Mouse (Mus musculus) stomach, embryonic 15.5 days (tissue): ENCODE measurements around the gene Slc6a5. TPM values are rescaled to one million over a fixed set of nuclear protein-coding genes. Genes with fewer than 3 reads are reported as not detected.
"Not testable (repeated sequence)": the region's sequence is repeated elsewhere in the genome, so short reads cannot be mapped to it uniquely, and the experiment has no call there.

Source experiments
- ATAC-seq: fragments of 200-750 bp; cut with Nextera tagmentation; 2 replicates; pipeline ENCODE4 v1.8.0; 2017; ENCODE audit warnings: low read depth, moderate number of reproducible peaks, moderate TSS enrichment; ENCODE audit not compliant: insufficient read depth, low FRiP score
- H3K27ac ChIP-seq: fragments of 300-500 bp; sonication (generic); 2 replicates; pipeline ENCODE4 v1.5.1; 2015; ENCODE audit warnings: mild to moderate bottlenecking, inconsistent platforms
- H3K27me3 ChIP-seq: fragments of 300-500 bp; sonication (generic); replicated peaks from 2 replicates; pipeline ENCODE4 v1.6.1; 2015; ENCODE audit warnings: inconsistent platforms
- H3K36me3 ChIP-seq: fragments of 300-500 bp; sonication (generic); 2 replicates; pipeline ENCODE4 v1.6.1; 2015; ENCODE audit warnings: inconsistent platforms
- H3K4me1 ChIP-seq: fragments of 300-500 bp; sonication (generic); 2 replicates; pipeline ENCODE4 v1.6.1; 2015; ENCODE audit warnings: inconsistent platforms
- H3K4me2 ChIP-seq: fragments of 300-500 bp; sonication (generic); 2 replicates; pipeline ENCODE4 v1.6.1; 2015; ENCODE audit warnings: mild to moderate bottlenecking, inconsistent platforms
- H3K4me3 ChIP-seq: fragments of 300-500 bp; sonication (generic); replicated peaks from 2 replicates; pipeline ENCODE4 v1.5.1; 2015; ENCODE audit warnings: inconsistent platforms
- H3K9ac ChIP-seq: fragments of 300-500 bp; sonication (generic); 2 replicates; pipeline ENCODE4 v1.6.1; 2015; ENCODE audit warnings: inconsistent platforms
- H3K9me3 ChIP-seq: fragments of 300-500 bp; sonication (generic); 2 replicates; pipeline ENCODE4 v1.6.1; 2016; ENCODE audit warnings: inconsistent platforms
- WGBS: fragments of 180-500 bp; shearing (Covaris S2); methylation state at CpG from one replicate; pipeline ENCODE4 v1.1.7; 2015; 5-methylcytosine and 5-hydroxymethylcytosine counted together
- polyA plus RNA-seq: library from polyadenylated mRNA; unstranded; fragments of >200 nt; fragmentation: Nextera tagmentation; extraction: Ambion mirVana; gene quantifications from 2 replicates; pipeline ENCODE4 v1.2.1, GENCODE M21; 2015

The Slc6a5 gene
- polyA plus RNA-seq, 1 experiment from 2014 or later: 0.01 TPM

DNA sequence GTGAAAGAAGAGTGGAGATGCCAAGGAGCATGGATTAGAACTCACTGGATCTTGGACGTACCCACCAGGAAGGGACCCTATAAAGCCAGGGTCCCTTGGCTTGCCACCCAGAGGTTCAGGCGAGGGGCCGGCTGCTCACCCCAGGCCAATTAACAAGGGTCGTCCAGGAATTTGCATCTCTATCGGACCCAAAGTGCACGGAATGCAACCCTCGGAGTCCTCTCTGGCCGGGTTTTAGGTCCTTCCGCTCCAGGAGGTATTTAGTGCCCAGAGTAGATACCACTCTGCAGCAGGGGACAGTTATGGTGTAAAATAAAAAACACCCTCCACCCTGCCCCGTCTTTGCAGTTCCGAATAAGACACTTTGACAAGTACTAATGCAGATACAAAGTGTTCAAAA is 5.5 kb downstream of the Slc6a5 start:
- Histone ChIP-seq H3K27ac (no peak overlapping the region), H3K27me3 (peaks cover 74% of the 10 kb centered on the region), H3K36me3 (no peaks in the 10 kb centered on the region), H3K9ac (no peak overlapping the region), H3K4me3 (no peak overlapping the region), H3K4me2 (no peak overlapping the region), H3K4me1 (no peaks in the 10 kb centered on the region), H3K9me3 (no peaks in the 10 kb centered on the region)
- no peak for ATAC-seq
- 2% methylated on average over 11 of the region's 11 CpGs for WGBS

DNA sequence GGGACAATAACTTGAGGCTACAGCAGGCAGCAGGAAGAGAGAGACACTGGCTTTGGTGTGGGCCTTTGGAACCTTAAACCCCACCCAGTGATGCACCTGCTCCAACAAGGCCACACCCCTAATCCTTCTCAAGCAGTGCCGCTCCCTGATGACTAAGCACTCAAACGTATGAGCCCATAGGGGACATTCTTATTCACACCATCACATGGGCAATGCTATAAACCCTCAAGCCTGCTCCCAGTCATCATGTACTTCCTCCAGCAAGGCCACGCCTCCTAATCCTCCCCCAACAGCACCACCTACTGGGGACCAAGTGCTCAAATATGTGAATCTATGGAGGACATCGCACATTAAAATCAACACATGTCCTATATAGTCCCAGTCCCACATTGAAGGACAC is 9.5 kb downstream of the Slc6a5 start:
- H3K27ac ChIP-seq: no peak overlapping the region
- H3K27me3 ChIP-seq: peaks cover 36% of the 10 kb centered on the region
- ATAC-seq: no peak
- no peaks in the 10 kb centered on the region for H3K9me3 ChIP-seq
- no peak overlapping the region for H3K9ac ChIP-seq
- WGBS: 86% methylated on average over 4 of the region's 4 CpGs
- H3K4me1 ChIP-seq: no peaks in the 10 kb centered on the region
- H3K36me3 ChIP-seq: no peaks in the 10 kb centered on the region
- H3K4me2 ChIP-seq: no peak overlapping the region
- no peak overlapping the region for H3K4me3 ChIP-seq

DNA sequence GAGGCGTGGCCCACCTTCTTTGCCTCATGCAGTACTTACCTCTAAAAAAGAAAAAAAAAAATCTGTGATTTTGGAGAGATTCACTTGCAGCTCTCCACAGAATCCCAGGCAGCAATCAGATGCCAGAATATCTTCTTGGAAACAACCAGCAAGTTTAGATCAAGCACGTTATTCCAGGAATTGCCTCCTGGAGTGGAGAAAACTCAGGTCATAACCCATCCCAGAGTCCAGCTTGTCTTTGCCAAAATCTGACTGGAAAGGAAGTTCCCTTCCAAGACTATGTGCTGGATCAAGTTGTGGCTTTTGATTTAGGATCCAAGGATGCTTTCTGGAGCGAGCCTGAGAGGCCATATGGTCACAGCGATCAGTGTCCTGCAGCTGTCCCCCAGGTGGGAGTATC is 10.8 kb downstream of the Slc6a5 start:
- H3K4me2 ChIP-seq: no peak overlapping the region
- no peak overlapping the region for H3K27ac ChIP-seq
- H3K4me1 ChIP-seq: no peaks in the 10 kb centered on the region
- peaks cover 23% of the 10 kb centered on the region for H3K27me3 ChIP-seq
- H3K9me3 ChIP-seq: no peaks in the 10 kb centered on the region
- ATAC-seq: no peak
- H3K9ac ChIP-seq: no peak overlapping the region
- H3K4me3 ChIP-seq: no peak overlapping the region
- no peaks in the 10 kb centered on the region for H3K36me3 ChIP-seq
- 64% methylated on average over 4 of the region's 4 CpGs for WGBS

DNA sequence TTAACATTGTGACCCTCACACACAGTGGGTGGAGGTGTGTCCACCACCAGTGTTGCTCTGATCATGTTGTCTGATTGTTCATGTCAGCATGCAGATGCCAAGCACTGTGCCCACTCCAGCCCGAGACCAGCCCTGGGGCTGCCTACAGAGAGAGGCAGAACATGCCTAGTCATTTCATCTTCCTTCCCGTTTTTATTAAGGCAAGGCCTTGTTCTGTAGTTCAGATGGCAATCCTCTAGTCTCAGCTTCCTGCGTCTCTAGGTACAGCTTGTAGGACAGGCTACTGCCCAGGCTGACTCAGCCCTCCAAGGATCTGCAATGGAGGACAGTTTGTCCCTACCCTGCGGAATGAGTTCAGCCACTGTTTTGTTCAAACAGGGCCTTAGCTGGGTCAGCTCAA is 13.0 kb downstream of the Slc6a5 start:
- ATAC-seq: no peak; the same call in 1 of the 2 replicates
- Histone ChIP-seq H3K4me2 (no peak overlapping the region), H3K36me3 (no peaks in the 10 kb centered on the region), H3K27ac (no peak overlapping the region), H3K9me3 (no peaks in the 10 kb centered on the region), H3K4me1 (no peaks in the 10 kb centered on the region), H3K27me3 (peaks cover 2% of the 10 kb centered on the region; the same call in 1 of the 2 replicates), H3K9ac (no peak overlapping the region), H3K4me3 (no peak overlapping the region)
- WGBS: 52% methylated on average over 4 of the region's 4 CpGs

DNA sequence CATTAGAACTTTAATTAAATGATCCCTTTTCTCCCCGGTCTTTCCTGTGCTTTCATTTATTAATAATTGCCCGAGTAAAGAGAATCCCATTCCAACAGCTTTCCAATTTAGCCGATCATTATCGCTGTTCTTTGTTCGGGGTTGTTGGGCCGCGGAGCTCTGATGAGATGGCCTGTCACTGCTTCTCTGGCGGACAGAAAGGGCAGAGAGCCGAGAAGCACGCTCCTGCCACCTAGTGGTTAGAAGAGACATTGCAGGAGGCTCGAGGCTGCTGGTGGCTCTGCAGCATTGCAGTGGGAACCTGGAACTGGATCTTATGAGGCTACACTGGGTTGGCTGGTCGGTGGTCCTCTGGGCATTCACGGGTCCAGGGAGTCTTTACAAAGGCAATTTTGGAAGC is 13.4 kb downstream of the Slc6a5 start:
- Histone ChIP-seq H3K9ac (no peak overlapping the region), H3K27ac (no peak overlapping the region), H3K4me2 (no peak overlapping the region), H3K36me3 (no peaks in the 10 kb centered on the region), H3K9me3 (no peaks in the 10 kb centered on the region), H3K4me3 (no peak overlapping the region), H3K4me1 (no peaks in the 10 kb centered on the region), H3K27me3 (no peaks in the 10 kb centered on the region)
- ATAC-seq: peak; percentile 48; the same call in 1 of the 2 replicates
- WGBS: under 1% methylated on average over 13 of the region's 13 CpGs

DNA sequence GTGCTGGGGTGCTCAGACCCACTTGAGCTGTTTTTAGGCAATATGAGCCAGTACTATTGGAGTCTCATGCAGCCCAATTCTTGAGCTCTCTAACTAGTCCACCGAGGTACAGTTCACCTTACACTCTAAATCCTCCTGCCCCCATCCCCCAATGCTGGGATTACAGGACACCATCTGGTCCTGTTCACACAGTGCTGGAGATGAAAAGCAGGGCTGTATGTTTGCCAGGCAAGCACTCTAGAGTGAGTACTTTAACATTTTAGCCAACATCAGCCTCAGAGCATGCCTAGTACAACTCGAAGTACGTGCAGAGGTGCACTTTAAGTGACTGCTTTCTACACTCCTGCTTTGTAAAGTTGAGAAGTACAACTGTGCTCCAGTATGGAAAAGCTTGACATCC is 18.6 kb downstream of the Slc6a5 start:
- no peak overlapping the region for H3K27ac ChIP-seq
- peak; percentile 67 for ATAC-seq
- no peak overlapping the region for H3K4me3 ChIP-seq
- H3K9ac ChIP-seq: no peak overlapping the region
- H3K36me3 ChIP-seq: no peaks in the 10 kb centered on the region
- H3K4me1 ChIP-seq: no peaks in the 10 kb centered on the region
- WGBS: 45% methylated on average over 3 of the region's 3 CpGs
- no peak overlapping the region for H3K4me2 ChIP-seq
- H3K27me3 ChIP-seq: no peaks in the 10 kb centered on the region
- no peaks in the 10 kb centered on the region for H3K9me3 ChIP-seq

DNA sequence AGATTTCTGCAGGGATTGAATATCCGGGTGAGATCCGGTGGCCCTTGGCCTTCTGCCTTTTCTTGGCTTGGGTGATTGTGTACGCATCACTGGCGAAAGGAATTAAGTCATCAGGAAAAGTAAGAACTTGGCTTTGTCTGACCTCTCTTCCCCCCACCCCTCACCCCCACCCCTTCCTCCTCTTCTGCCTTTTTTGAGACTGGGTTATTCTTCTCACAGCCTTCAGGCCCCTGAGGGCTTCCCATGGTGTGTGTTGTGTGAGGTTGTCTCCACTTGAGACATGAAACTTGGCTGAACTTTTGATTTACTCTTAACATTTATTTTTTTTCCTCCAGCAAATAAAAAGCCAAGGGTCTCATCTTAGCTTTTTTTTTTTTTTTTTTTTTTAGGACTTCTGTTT is 20.1 kb downstream of the Slc6a5 start:
- H3K4me3 ChIP-seq: no peak overlapping the region
- H3K4me1 ChIP-seq: no peaks in the 10 kb centered on the region
- H3K4me2 ChIP-seq: no peak overlapping the region
- no peaks in the 10 kb centered on the region for H3K36me3 ChIP-seq
- H3K9ac ChIP-seq: no peak overlapping the region
- no peak overlapping the region for H3K27ac ChIP-seq
- WGBS: 61% methylated on average over 4 of the region's 4 CpGs
- H3K9me3 ChIP-seq: no peaks in the 10 kb centered on the region
- ATAC-seq: no peak
- no peaks in the 10 kb centered on the region for H3K27me3 ChIP-seq

DNA sequence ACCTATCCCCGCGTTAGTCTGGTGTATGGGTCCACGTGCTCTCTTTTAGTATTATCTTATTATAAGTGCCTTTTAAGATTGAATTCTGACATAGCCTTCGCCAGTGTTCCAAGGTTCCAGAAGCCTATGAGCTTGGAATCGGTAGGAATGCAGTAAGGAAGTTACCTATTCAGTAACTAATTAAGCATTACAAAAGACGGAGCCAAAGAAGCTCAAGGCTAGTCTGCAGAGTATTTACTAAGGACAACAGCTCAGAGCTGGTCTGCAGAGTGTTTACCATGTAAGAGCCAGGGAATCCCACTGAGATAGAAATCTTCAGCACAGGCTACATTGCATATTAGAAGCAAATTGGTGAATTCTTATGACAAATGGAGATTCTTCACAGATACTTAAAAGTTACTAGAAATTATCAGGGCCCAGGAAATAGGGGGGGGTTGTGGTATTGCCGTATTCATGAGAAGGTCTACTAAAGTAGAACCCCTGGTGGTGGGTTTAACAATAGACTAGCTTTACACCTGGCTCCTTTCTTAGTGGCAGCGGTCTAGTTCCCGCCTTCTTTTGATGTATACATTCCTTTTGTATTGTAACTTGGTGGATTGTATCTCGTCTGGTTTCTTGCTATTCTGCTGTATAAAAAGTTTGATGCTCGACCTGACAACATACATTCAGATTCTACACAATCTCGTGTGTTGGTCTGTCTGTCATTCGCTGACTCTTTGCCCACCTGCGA is 23.6 kb downstream of the Slc6a5 start:
- not testable (repeated sequence) for H3K27ac ChIP-seq, H3K36me3 ChIP-seq, H3K27me3 ChIP-seq, H3K9me3 ChIP-seq, H3K4me3 ChIP-seq, H3K4me2 ChIP-seq, ATAC-seq, H3K9ac ChIP-seq, H3K4me1 ChIP-seq
- WGBS: 80% methylated on average over 14 of the region's 14 CpGs

DNA sequence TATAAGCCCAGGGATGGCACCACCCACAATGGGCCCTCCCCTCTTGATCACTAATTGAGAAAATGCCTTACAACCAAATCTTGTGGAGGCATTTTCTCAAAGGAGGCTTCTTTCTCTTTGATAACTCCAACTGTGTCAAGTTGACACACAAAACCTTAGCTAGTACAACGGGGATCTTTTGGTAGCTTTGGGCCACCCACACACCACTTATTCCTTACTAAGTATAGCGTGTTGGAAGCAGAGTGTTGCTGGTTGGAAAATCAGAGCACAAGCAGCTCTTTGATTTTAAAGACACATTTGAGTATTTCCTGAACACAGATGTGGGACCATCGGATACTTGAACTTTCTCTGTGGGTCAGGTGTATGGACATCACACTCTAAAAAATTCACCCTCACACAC is 26.9 kb downstream of the Slc6a5 start:
- ATAC-seq: no peak
- no peaks in the 10 kb centered on the region for H3K27me3 ChIP-seq
- H3K9me3 ChIP-seq: no peaks in the 10 kb centered on the region
- 79% methylated on average over 3 of the region's 3 CpGs for WGBS
- H3K4me1 ChIP-seq: no peaks in the 10 kb centered on the region
- no peak overlapping the region for H3K9ac ChIP-seq
- no peaks in the 10 kb centered on the region for H3K36me3 ChIP-seq
- no peak overlapping the region for H3K4me3 ChIP-seq
- H3K4me2 ChIP-seq: no peak overlapping the region
- H3K27ac ChIP-seq: no peak overlapping the region

DNA sequence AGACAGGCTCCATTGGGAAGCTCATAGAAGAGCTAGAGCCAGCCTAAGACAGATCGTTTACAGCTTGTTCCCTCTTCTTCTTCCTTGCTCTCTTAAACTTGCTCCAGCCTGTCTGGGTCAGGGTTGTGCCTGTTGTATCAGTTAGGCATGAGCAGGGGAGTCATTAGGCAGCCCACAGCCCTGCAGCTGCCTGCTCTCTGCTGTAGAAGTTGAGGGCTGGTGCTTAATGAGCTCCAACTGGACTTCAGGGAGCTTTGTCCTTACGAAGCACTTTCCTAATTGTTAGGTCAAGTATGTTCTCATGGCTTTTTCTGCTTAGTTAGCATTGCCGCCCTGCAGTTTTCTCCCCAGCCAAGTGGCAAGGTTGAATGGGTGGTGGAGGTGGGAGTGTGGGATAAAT is 32.1 kb downstream of the Slc6a5 start:
- Histone ChIP-seq H3K27me3 (no peaks in the 10 kb centered on the region), H3K4me3 (no peak overlapping the region), H3K4me1 (no peaks in the 10 kb centered on the region), H3K27ac (no peak overlapping the region), H3K9ac (no peak overlapping the region), H3K36me3 (no peaks in the 10 kb centered on the region), H3K9me3 (no peaks in the 10 kb centered on the region), H3K4me2 (no peak overlapping the region)
- ATAC-seq: no peak
- WGBS: 60% methylated on average over 3 of the region's 3 CpGs

DNA sequence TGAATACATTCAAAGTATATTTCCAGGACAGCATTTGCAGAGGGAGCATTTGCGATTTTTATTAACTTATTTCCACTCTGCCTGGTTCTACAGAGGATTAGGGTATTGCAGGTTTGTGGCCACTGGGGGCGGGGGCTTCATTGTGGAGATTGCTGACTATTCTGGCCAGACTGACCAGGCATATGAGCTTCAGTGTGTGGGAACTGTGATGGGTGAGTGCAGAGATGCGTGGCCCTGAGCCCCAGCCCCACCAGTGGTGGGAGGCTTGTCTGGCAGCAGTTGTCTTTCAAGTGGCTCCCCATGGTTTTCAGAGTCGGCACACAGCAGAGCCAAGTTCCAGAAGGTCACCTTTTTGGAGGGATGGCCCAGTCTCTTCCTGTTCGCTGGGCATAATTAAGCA is 32.5 kb downstream of the Slc6a5 start:
- WGBS: 64% methylated on average over 5 of the region's 5 CpGs
- ATAC-seq: no peak
- Histone ChIP-seq H3K36me3 (no peaks in the 10 kb centered on the region), H3K4me1 (no peaks in the 10 kb centered on the region), H3K9me3 (no peaks in the 10 kb centered on the region), H3K27ac (no peak overlapping the region), H3K4me2 (no peak overlapping the region), H3K4me3 (no peak overlapping the region), H3K9ac (no peak overlapping the region), H3K27me3 (no peaks in the 10 kb centered on the region)

DNA sequence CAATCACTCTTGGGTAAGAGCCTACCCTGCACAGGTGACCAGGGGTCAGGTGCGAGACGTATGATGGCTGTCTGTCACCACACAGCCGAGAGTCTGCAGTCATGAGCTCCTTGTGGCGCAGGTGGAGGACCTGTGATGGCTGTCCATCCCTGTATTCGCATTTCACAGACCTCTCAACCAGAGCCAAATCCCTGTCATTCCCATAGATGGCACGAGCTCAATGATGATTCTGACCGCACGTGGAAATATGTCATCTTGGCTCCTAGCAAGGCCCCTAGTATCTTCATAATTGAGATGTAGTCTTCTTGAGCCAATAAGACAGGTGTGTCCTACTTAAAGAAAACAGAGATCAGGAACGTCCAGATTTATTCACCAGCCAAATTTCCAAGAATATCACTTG is 36.7 kb downstream of the Slc6a5 start:
- Histone ChIP-seq H3K27ac (no peak overlapping the region), H3K4me2 (no peak overlapping the region), H3K4me3 (no peak overlapping the region), H3K9me3 (no peaks in the 10 kb centered on the region), H3K36me3 (no peaks in the 10 kb centered on the region), H3K4me1 (no peaks in the 10 kb centered on the region), H3K27me3 (no peaks in the 10 kb centered on the region), H3K9ac (no peak overlapping the region)
- ATAC-seq: no peak
- WGBS: 86% methylated on average over 9 of the region's 9 CpGs
